Mouse (Mus musculus): ENCODE data around the gene Caskin2. TPM values are rescaled to one million over a fixed set of nuclear protein-coding genes. Genes with fewer than 3 reads are reported as not detected.
A peak's percentile ranks its signal among the peaks of the same experiment; 100 is the strongest.
"Not testable (repeated sequence)": the region's sequence is repeated elsewhere in the genome, so short reads cannot be mapped to it uniquely, and the experiment has no call there.

The Caskin2 gene
- polyA plus RNA-seq, 1 experiment from 2014 or later: 21.5 TPM

GRCm38 (mm10) chr11:115775821-115776665, 37.4 kb downstream of the Caskin2 start:
- H3K36me3 ChIP-seq (ENCODE audit: insufficient read depth, low read length): 0 out of 2 replicates have a peak, but pooled peaks cover 5% of the 10 kb centered on the region
- H3K27ac ChIP-seq (ENCODE audit: low read length): peak overlapping the region; percentile 51
- H3K9ac ChIP-seq (replicated peaks; ENCODE audit: low read length): peak overlapping the region; percentile 27; the same call in 1 of the 2 replicates
- 30% methylated on average over 18 of the region's 18 CpGs for WGBS
- no peaks in the 10 kb centered on the region for H3K9me3 ChIP-seq (ENCODE audit: low read length)
- peak overlapping the region; percentile 8; the same call in 1 of the 2 replicates for H3K4me2 ChIP-seq (replicated peaks; ENCODE audit: low read depth, low read length)
- ATAC-seq (ENCODE audit: low FRiP score, low TSS enrichment): 0 out of 2 replicates have a peak, but pooled peaks have one; percentile 18
- no peak overlapping the region for H3K4me3 ChIP-seq (ENCODE audit: low read length)
- H3K4me1 ChIP-seq (ENCODE audit: insufficient read depth, low read length): peaks cover 64% of the 10 kb centered on the region
- no peaks in the 10 kb centered on the region for H3K27me3 ChIP-seq (ENCODE audit: insufficient read depth, low read length)

DNA sequence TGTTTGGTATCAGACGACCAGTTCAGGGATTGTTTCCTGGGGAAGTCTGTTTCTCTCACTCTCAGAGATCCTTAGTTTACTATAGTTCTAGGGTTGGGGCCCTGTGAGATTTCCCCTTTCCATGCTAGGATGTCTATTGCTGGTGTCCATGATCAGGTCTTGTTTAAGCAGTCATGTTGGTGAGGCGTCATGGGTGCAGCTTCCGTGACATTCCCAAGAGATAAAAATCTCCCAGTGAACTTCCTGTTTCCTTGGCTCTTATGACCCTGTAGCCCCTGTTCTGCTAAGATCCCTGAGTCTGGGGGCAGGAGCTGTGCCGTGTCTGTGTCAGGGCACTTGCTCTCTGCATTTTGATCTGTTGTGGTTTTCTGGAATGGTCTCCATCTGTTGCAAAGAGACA, 38.8 kb downstream of the Caskin2 start:
- Histone ChIP-seq H3K27ac (ENCODE audit: low read length) (peak overlapping the region; percentile 25; the same call in 1 of the 2 replicates), H3K4me2 (replicated peaks; ENCODE audit: low read depth, low read length) (no peak overlapping the region), H3K9ac (replicated peaks; ENCODE audit: low read length) (peak overlapping the region; percentile 8; the same call in 1 of the 2 replicates), H3K4me1 (ENCODE audit: insufficient read depth, low read length) (peaks cover 56% of the 10 kb centered on the region), H3K27me3 (ENCODE audit: insufficient read depth, low read length) (no peaks in the 10 kb centered on the region), H3K4me3 (ENCODE audit: low read length) (no peak overlapping the region), H3K36me3 (ENCODE audit: insufficient read depth, low read length) (0 out of 2 replicates have a peak, but pooled peaks cover 5% of the 10 kb centered on the region), H3K9me3 (ENCODE audit: low read length) (no peaks in the 10 kb centered on the region)
- WGBS: 23% methylated on average over 4 of the region's 4 CpGs
- ATAC-seq (ENCODE audit: low FRiP score, low TSS enrichment): no peak

DNA sequence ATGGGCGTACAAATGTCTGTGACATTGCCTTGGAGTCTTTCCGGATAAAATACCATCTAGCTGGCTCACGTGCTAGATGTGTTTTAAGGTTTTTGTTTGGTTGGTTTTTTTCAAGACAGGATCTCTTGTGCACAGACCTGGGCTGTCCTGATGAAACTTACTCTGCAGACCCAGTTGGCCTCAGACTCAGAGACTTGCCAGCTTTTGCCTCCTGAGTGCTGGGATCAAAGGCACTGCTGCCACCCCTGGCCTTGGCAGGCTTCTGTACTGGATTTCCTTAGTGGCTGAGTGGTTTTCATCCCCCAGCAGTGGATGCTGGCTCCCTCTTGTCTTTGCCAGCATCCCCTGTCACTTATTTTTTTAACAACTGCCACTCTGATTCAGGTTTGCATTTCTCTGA, 44.5 kb downstream of the Caskin2 start:
- 69% methylated on average over 3 of the region's 3 CpGs for WGBS
- no peak for ATAC-seq (ENCODE audit: low FRiP score, low TSS enrichment)
- Histone ChIP-seq H3K27ac (ENCODE audit: low read length) (peak overlapping the region; percentile 17; the same call in 1 of the 2 replicates), H3K36me3 (ENCODE audit: insufficient read depth, low read length) (0 out of 2 replicates have a peak, but pooled peaks cover 5% of the 10 kb centered on the region), H3K4me1 (ENCODE audit: insufficient read depth, low read length) (peaks cover 30% of the 10 kb centered on the region), H3K27me3 (ENCODE audit: insufficient read depth, low read length) (no peaks in the 10 kb centered on the region), H3K4me3 (ENCODE audit: low read length) (no peak overlapping the region), H3K9ac (replicated peaks; ENCODE audit: low read length) (no peak overlapping the region; the same call in 1 of the 2 replicates), H3K4me2 (replicated peaks; ENCODE audit: low read depth, low read length) (no peak overlapping the region), H3K9me3 (ENCODE audit: low read length) (no peaks in the 10 kb centered on the region)

DNA sequence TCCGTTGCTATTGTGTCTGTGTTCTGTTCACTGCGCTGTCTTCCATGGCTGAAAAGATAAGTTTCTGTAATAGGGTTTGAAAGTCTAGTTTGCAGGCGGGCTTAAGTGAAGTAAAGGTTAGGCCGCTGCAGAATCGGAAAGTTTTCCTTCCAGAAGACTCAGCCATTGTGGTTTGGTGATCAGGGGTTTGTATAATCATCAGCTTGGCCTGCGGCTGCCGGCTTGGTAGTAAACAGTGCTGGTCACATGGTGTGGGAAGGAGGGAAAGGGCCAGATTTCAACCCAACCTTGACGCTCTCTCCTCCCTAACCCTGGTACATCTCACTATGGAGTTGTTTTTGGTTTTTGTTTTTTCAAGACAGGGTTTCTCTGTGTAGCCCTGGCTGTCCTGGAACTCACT, 46.5 kb downstream of the Caskin2 start:
- Histone ChIP-seq H3K9me3 (ENCODE audit: low read length) (no peaks in the 10 kb centered on the region), H3K4me3 (ENCODE audit: low read length) (peak overlapping the region; percentile 92), H3K27me3 (ENCODE audit: insufficient read depth, low read length) (no peaks in the 10 kb centered on the region), H3K9ac (replicated peaks; ENCODE audit: low read length) (peak overlapping the region; percentile 93), H3K27ac (ENCODE audit: low read length) (peak overlapping the region; percentile 91), H3K4me2 (replicated peaks; ENCODE audit: low read depth, low read length) (peak overlapping the region; percentile 72), H3K36me3 (ENCODE audit: insufficient read depth, low read length) (no peaks in the 10 kb centered on the region), H3K4me1 (ENCODE audit: insufficient read depth, low read length) (peaks cover 30% of the 10 kb centered on the region)
- ATAC-seq (ENCODE audit: low FRiP score, low TSS enrichment): no peak
- WGBS: 69% methylated on average over 8 of the region's 8 CpGs

- Histone ChIP-seq H3K9me3 (ENCODE audit: low read length) (no peaks in the 10 kb centered on the region), H3K27me3 (ENCODE audit: insufficient read depth, low read length) (no peaks in the 10 kb centered on the region), H3K4me2 (replicated peaks; ENCODE audit: low read depth, low read length) (peak overlapping the region; percentile 72), H3K9ac (replicated peaks; ENCODE audit: low read length) (peak overlapping the region; percentile 93), H3K27ac (ENCODE audit: low read length) (peak overlapping the region; percentile 91), H3K4me3 (ENCODE audit: low read length) (peak overlapping the region; percentile 92), H3K36me3 (ENCODE audit: insufficient read depth, low read length) (no peaks in the 10 kb centered on the region), H3K4me1 (ENCODE audit: insufficient read depth, low read length) (peaks cover 30% of the 10 kb centered on the region)
- WGBS: 18% methylated on average over 13 of the region's 13 CpGs
- ATAC-seq (ENCODE audit: low FRiP score, low TSS enrichment): no peak; the same call in 1 of the 2 replicates
Measured at GRCm38 (mm10) chr11:115766356-115766943, 47.0 kb downstream of the Caskin2 start.

DNA sequence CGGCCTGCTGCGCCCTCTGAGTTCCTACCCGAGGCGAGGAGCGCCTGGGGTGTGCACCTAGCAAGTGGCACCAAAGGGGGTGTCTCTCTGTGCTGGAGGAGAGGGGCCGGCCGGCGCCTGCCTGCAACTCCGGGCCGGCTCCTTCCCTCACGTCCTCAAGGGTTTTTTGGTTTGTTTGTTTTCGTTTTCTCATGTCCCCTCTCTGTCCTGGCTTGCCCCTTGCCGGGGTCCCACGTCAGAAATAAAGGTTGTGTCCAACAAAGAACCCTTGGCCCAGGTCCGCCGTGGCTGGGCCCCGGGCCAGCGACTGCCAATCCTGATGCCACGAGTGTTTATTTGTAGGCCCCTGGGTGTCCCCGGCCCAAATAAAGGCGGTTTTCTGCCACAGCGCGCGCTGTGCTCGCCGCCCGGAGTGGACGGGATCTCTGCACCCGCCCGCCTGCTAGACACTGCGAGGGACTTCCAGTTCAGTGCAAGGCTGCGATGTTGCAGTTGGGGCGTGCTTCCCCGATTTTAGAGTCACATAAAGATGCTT, 47.8 kb downstream of the Caskin2 start:
- no peaks in the 10 kb centered on the region for H3K27me3 ChIP-seq (ENCODE audit: insufficient read depth, low read length)
- peak overlapping the region; percentile 72 for H3K4me2 ChIP-seq (replicated peaks; ENCODE audit: low read depth, low read length)
- peak; percentile 87 for ATAC-seq (ENCODE audit: low FRiP score, low TSS enrichment)
- H3K9me3 ChIP-seq (ENCODE audit: low read length): no peaks in the 10 kb centered on the region
- peak overlapping the region; percentile 92 for H3K4me3 ChIP-seq (ENCODE audit: low read length)
- H3K36me3 ChIP-seq (ENCODE audit: insufficient read depth, low read length): no peaks in the 10 kb centered on the region
- WGBS: under 1% methylated on average over 34 of the region's 34 CpGs
- peak overlapping the region; percentile 91 for H3K27ac ChIP-seq (ENCODE audit: low read length)
- peak overlapping the region; percentile 93 for H3K9ac ChIP-seq (replicated peaks; ENCODE audit: low read length)
- H3K4me1 ChIP-seq (ENCODE audit: insufficient read depth, low read length): peaks cover 30% of the 10 kb centered on the region

DNA sequence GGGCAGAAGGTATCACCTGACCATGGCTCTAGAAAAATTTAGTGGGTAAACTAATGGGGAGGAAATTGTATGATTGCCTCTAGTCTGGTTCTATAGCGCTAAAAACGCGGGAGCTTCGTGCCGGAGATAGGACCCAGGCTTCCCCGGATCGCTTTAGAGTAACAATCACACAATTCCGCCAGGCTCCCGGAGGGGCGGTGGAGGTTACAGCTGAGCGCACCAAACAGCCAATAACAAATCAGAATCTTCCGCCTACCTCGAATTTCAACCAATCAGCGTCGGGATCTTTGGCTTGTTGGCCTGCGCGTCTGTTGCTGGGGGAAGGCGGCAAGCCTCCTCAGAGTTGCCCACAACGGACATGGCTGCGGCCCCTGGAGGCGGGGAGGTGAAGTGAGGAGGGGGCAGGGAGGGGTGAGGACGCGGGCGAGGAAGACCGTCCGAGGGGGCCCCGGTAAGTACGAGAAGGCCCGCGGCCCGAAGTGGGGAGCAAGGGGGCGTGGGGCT, 48.3 kb downstream of the Caskin2 start, which contains the start of gene Tmem94:
TSS of gene Tmem94 (plus strand) at position 331 of the 504 bp plus-strand sequence.
- peak; percentile 96 for ATAC-seq (ENCODE audit: low FRiP score, low TSS enrichment)
- Histone ChIP-seq H3K9ac (replicated peaks; ENCODE audit: low read length) (peak within 1 kb of the TSS; percentile 93), H3K4me1 (ENCODE audit: insufficient read depth, low read length) (peaks cover 28% of the 10 kb centered on the region), H3K4me3 (ENCODE audit: low read length) (peak within 1 kb of the TSS; percentile 92), H3K27ac (ENCODE audit: low read length) (peak within 1 kb of the TSS; percentile 91), H3K4me2 (replicated peaks; ENCODE audit: low read depth, low read length) (peak within 1 kb of the TSS; percentile 72), H3K36me3 (ENCODE audit: insufficient read depth, low read length) (no peaks in the 10 kb centered on the region), H3K9me3 (ENCODE audit: low read length) (no peaks in the 10 kb centered on the region), H3K27me3 (ENCODE audit: insufficient read depth, low read length) (no peaks in the 10 kb centered on the region)
- under 1% methylated on average over 32 of the region's 32 CpGs for WGBS

DNA sequence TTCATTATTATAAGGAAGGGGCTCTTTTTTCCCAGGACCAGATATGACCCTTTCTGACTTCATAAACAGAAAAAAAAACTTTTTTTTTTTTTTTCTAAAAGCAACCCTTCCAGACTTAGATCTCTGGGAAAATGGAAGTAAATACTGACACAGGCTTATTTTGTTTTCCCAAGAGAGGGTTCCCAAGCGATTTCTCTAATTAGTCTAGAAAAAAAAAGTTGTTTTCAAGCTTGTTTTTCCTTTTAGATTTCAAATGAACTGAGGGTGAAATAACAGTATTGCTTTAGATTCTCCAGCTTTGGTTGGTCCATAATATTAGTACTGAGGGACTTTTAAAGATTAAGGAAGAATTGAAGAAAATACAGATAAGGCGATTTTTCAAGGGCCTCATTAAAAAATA, 48.7 kb downstream of the Caskin2 start:
- Histone ChIP-seq H3K36me3 (ENCODE audit: insufficient read depth, low read length) (no peaks in the 10 kb centered on the region), H3K27ac (ENCODE audit: low read length) (peak overlapping the region; percentile 66; the same call in 1 of the 2 replicates)

DNA sequence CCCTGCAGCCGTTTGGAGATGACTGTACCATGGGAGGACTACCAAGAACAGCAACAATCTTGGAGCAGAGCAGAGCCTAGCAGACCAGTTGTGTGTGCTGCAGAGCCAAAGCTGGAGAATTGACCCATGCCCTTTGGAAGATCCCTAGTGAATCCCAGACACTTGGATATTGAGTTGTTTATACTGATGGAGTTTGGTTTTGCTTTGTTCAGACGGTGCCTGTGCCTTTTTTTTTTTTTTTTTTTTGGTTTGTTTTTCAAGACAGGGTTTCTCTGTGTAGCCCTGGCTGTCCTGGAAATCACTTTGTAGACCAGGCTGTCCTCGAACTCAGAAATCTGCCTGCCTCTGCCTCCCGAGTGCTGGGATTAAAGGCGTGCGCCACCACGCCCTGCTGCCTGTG, 51.3 kb downstream of the Caskin2 start:
- not testable (repeated sequence) for H3K27me3 ChIP-seq (ENCODE audit: insufficient read depth, low read length); H3K27ac ChIP-seq (ENCODE audit: low read length); H3K4me2 ChIP-seq (replicated peaks; ENCODE audit: low read depth, low read length); H3K4me3 ChIP-seq (ENCODE audit: low read length); H3K9me3 ChIP-seq (ENCODE audit: low read length); H3K4me1 ChIP-seq (ENCODE audit: insufficient read depth, low read length); ATAC-seq (ENCODE audit: low FRiP score, low TSS enrichment); H3K9ac ChIP-seq (replicated peaks; ENCODE audit: low read length); H3K36me3 ChIP-seq (ENCODE audit: insufficient read depth, low read length)
- whole genome bisulfite sequencing: 91% methylated on average over 7 of the region's 7 CpGs

More for the DNA sequence above, 48.7 kb downstream of the Caskin2 start:
- no peak for ATAC-seq (ENCODE audit: low FRiP score, low TSS enrichment)
- H3K4me2 ChIP-seq (replicated peaks; ENCODE audit: low read depth, low read length): peak overlapping the region; percentile 61
- 21% methylated on average over 2 of the region's 2 CpGs for WGBS
- no peaks in the 10 kb centered on the region for H3K9me3 ChIP-seq (ENCODE audit: low read length)
- no peaks in the 10 kb centered on the region for H3K27me3 ChIP-seq (ENCODE audit: insufficient read depth, low read length)
- H3K4me1 ChIP-seq (ENCODE audit: insufficient read depth, low read length): peaks cover 24% of the 10 kb centered on the region
- peak overlapping the region; percentile 65; the same call in 1 of the 2 replicates for H3K9ac ChIP-seq (replicated peaks; ENCODE audit: low read length)
- H3K4me3 ChIP-seq (ENCODE audit: low read length): peak overlapping the region; percentile 92
